Mouse (Mus musculus): ENCODE data around the gene Olfr222. TPM values are rescaled to one million over a fixed set of nuclear protein-coding genes. Genes with fewer than 3 reads are reported as not detected.

The Olfr222 gene
- polyA plus RNA-seq, 1 experiment from 2014 or later = not detected

DNA sequence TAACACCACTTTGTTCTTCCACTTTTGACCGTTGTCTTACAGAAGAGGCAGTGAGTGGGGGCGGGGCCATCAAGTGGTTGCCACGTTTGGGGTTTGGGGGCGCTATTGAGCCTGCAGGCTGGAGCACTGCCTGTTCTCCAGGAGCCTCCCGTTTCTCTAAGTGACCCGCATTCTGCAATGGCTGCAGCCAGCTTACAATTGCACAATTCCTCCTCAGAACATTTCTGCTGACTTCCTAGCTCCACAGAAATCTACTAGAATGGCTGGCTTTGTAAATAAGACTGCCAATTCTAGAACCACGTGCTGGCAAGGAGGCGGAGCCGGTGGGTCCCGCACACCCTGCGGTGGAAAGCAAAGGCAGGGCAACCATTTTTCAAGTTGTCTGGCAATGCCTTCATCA, 37.6 kb downstream of the Olfr222 start:
- Histone ChIP-seq H3K4me2 (replicated peaks) (no peak overlapping the region), H3K27ac (no peak overlapping the region), H3K36me3 (no peaks in the 10 kb centered on the region), H3K9ac (replicated peaks) (no peak overlapping the region), H3K4me1 (replicated peaks) (no peaks in the 10 kb centered on the region), H3K9me3 (no peaks in the 10 kb centered on the region), H3K4me3 (replicated peaks) (no peak overlapping the region), H3K27me3 (no peaks in the 10 kb centered on the region)
- WGBS = 46% methylated on average over 11 of the region's 11 CpGs
- ATAC-seq = no peak

DNA sequence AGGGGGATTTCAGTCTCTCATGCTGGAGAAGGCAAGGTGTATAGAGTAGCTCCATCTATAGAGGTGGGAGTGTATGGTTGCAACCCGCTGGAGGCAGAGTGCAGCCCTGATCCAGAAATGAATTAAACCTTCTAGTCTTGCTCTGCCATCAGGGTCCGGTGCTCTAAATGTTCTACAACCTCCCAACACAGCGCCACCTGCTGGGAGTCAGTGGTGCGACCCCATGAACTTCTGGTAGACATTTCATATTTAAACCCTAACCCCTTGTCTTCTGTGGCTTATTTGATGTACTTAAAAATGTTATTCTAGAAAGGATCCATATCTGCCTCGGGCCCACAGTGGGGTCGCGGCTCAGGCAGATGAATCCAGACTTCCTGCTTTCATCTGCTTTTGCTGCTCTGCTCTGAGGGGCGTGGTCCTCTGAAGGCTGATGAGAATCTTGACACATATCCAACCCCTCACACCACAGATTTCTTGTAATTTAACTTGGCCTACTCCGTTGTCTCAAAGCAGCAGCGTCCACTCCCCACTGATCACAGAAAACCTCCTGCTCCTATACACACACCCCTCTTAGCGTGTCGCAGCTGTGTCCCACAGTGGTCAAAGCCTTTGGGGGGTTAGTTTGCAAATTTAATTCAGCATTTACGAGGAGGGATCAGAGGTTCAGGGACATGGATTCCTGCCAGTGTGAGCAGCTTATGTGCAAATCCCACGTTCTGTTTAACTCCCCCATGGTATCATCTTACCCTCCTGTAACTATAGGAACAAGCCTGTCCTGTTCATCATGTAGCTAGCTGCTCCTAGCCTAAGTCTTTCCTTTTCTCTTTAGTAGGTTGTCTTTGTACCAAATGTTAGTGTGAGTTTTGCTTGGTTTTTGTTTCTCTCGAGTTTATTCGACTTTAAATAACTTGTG, 38.6 kb downstream of the Olfr222 start:
- Histone ChIP-seq H3K27ac (no peak overlapping the region), H3K9ac (replicated peaks) (no peak overlapping the region), H3K4me1 (replicated peaks) (no peaks in the 10 kb centered on the region), H3K4me2 (replicated peaks) (no peak overlapping the region), H3K4me3 (replicated peaks) (no peak overlapping the region), H3K27me3 (no peaks in the 10 kb centered on the region), H3K9me3 (no peaks in the 10 kb centered on the region), H3K36me3 (no peaks in the 10 kb centered on the region)
- no peak for ATAC-seq
- 71% methylated on average over 16 of the region's 16 CpGs for WGBS

DNA sequence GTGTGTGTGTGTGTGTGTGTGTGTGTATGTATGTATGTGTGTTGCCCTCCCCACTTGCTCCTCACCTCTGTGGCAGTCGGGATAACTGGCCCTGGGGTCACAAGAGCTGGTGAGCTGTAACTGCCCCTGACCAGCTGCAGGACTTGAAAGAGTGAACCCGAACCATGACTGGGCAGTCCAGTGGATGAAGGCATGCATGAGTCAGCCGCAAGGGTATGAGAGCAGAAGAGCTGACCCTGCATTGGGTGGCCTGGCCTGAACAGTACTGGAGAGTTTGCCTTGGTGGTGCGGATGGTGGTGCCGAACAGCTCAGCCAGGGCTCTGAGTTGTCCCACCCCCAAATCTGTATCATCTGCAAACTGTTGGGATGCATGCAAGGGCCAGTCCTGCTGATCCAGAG, 44.5 kb downstream of the Olfr222 start:
- Histone ChIP-seq H3K4me1 (replicated peaks) (0 out of 2 replicates have a peak, but pooled peaks cover 4% of the 10 kb centered on the region), H3K27ac (no peak overlapping the region), H3K9me3 (no peaks in the 10 kb centered on the region), H3K9ac (replicated peaks) (no peak overlapping the region), H3K27me3 (no peaks in the 10 kb centered on the region), H3K4me2 (replicated peaks) (no peak overlapping the region), H3K4me3 (replicated peaks) (no peak overlapping the region), H3K36me3 (no peaks in the 10 kb centered on the region)
- no peak for ATAC-seq
- 88% methylated on average over 5 of the region's 5 CpGs for WGBS

DNA sequence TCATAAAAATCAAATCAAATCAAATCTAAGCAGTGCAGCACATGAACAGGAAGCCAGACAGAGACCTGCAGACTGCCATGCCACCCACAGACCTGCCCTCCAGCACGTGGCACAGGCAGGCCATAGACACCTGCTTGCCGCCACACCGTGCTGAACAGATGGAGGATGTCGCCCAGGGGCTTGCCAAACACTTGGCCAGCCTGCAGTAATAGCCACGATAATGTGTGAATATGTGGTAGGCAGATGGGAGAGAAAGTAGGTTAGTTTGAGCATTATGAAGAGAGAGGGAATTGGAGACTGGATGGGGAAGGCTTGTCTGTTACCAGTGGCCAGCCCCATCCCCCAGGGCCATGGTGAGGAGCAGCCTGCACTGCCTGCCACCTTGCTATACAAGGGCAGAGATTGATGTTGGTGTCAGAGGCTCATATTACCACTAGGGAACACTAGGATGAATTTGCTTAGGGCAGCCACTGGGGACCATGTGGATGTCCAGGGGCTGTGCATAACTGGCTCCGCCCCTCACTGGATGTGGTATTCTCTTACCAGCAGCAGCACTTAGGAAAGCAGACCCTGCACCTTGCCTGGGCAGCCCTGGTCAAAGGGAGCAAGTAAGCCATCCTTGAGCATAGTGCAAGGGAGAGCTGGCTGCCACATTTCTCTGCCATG, 45.0 kb downstream of the Olfr222 start:
- H3K36me3 ChIP-seq = no peaks in the 10 kb centered on the region
- no peaks in the 10 kb centered on the region for H3K9me3 ChIP-seq
- H3K4me3 ChIP-seq (replicated peaks) = no peak overlapping the region
- H3K4me2 ChIP-seq (replicated peaks) = no peak overlapping the region
- no peak overlapping the region for H3K27ac ChIP-seq
- H3K9ac ChIP-seq (replicated peaks) = no peak overlapping the region
- H3K27me3 ChIP-seq = no peaks in the 10 kb centered on the region
- WGBS = 84% methylated on average over 6 of the region's 6 CpGs
- 0 out of 2 replicates have a peak, but pooled peaks cover 4% of the 10 kb centered on the region for H3K4me1 ChIP-seq (replicated peaks)
- ATAC-seq = no peak

DNA sequence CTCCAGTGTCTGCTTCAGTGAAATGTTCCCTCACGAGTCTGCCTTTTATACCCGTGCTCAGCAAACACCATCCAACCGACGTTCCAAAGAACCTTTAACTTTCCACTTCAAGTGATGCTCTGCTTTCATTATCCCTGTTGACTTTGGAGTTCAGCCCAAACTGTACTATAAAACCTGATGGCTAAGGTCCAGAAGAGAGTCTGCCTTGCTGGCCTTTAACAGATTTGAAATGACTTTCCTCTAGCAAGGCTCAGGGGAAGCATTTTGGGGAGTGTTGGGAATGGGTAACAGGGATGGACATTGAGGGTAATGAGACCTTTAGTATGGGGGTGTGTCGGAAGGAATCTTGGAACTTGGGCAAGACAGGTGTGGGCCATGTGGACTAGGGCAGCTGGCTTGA, 45.8 kb downstream of the Olfr222 start:
- 0 out of 2 replicates have a peak, but pooled peaks cover 4% of the 10 kb centered on the region for H3K4me1 ChIP-seq (replicated peaks)
- no peak overlapping the region for H3K4me3 ChIP-seq (replicated peaks)
- ATAC-seq = no peak
- no peaks in the 10 kb centered on the region for H3K27me3 ChIP-seq
- H3K4me2 ChIP-seq (replicated peaks) = no peak overlapping the region
- no peaks in the 10 kb centered on the region for H3K36me3 ChIP-seq
- no peak overlapping the region for H3K27ac ChIP-seq
- 89% methylated on average over 5 of the region's 5 CpGs for WGBS
- no peak overlapping the region for H3K9ac ChIP-seq (replicated peaks)
- H3K9me3 ChIP-seq = no peaks in the 10 kb centered on the region

DNA sequence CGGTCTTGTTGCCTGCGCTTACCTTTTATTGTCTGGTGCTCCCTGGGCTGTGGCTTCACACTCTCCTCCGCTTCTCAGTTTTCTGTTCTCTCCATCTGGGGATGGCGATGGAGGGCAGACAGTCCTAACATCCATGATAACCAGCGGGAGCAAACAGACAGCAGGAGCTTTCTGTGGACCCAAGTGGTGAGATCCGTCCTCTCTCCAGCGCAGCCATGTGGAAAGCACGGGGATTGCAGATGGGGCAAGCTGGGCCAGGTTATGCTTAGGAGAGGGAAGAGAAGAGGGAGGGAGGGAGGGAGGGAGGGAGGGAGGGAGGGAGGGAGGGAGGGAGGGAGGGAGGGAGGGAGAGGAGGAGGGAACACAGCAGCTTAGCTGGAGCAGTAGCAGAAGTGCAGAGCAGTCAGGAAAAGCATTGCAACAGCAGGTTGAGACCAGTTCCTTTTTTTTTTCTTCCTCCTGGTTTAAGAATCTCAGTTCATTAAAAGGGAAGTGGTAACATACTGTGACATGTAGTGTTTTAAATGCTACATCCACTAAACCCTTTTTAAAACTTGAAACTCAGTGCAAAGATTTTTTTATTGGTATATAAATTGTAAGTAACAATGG, 49.5 kb downstream of the Olfr222 start, which contains the start of gene Zkscan17:
TSS of gene Zkscan17 (minus strand) at position 280 of the 609 bp plus-strand sequence.
- no peak within 1 kb of the TSS for H3K4me3 ChIP-seq (replicated peaks)
- ATAC-seq = no peak
- no peaks in the 10 kb centered on the region for H3K27me3 ChIP-seq
- H3K9ac ChIP-seq (replicated peaks) = no peak within 1 kb of the TSS
- WGBS = 58% methylated on average over 8 of the region's 8 CpGs
- no peak within 1 kb of the TSS for H3K27ac ChIP-seq
- H3K4me1 ChIP-seq (replicated peaks) = 0 out of 2 replicates have a peak, but pooled peaks cover 4% of the 10 kb centered on the region
- H3K9me3 ChIP-seq = no peaks in the 10 kb centered on the region
- no peak within 1 kb of the TSS for H3K4me2 ChIP-seq (replicated peaks)
- H3K36me3 ChIP-seq = no peaks in the 10 kb centered on the region

DNA sequence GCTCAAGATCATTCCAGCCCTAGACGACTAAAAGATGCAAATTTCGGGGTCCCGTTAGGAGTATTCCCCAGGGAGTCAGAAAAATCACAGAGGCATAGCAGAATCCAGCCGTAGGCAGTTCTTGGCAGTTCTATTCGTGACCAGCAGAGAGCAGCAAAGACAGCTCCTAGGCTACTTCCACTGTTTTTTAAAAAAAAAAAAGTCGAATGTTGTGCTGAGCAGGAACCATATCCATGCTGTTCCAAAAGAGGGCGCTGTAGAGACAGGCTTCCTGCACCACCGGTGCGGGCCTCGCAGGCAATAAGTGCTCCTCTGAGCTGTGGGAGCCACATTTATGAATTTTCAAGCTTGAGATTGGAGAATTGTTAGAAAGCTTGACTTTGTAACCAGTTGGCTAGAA, 50.8 kb downstream of the Olfr222 start:
- Histone ChIP-seq H3K27ac (no peak overlapping the region), H3K36me3 (no peaks in the 10 kb centered on the region), H3K9me3 (no peaks in the 10 kb centered on the region), H3K4me2 (replicated peaks) (no peak overlapping the region), H3K9ac (replicated peaks) (no peak overlapping the region), H3K4me3 (replicated peaks) (no peak overlapping the region), H3K4me1 (replicated peaks) (no peaks in the 10 kb centered on the region), H3K27me3 (no peaks in the 10 kb centered on the region)
- whole genome bisulfite sequencing = 10% methylated on average over 10 of the region's 10 CpGs
- no peak for ATAC-seq

DNA sequence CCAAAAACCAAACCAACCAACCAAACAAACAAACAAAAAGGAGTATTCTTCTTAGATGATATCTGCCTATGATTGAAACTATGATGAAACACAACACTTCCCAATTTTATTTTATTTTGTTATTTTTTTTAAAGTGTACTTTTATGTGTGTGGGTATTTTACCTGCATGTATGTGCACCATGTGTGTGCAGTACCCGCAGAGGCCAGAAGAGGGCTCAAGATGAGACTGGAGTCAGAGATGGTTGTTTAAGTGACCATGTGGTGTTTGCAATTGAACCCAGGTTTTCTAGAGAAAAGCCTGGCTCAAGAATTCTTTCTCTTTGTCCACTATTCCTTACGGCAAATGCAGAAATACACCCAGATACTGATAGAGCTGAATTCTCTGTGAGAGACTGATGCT, 51.9 kb downstream of the Olfr222 start:
- no peak for ATAC-seq
- no peaks in the 10 kb centered on the region for H3K4me1 ChIP-seq (replicated peaks)
- H3K4me3 ChIP-seq (replicated peaks) = no peak overlapping the region
- H3K27ac ChIP-seq = no peak overlapping the region
- WGBS = 98% methylated on average over 2 of the region's 2 CpGs
- H3K4me2 ChIP-seq (replicated peaks) = no peak overlapping the region
- no peaks in the 10 kb centered on the region for H3K9me3 ChIP-seq
- no peaks in the 10 kb centered on the region for H3K27me3 ChIP-seq
- H3K9ac ChIP-seq (replicated peaks) = no peak overlapping the region
- H3K36me3 ChIP-seq = no peaks in the 10 kb centered on the region

Other genes starting within 250 kb of the Olfr222 start
- not detected in 2 replicates for gene Prss38, start 200.6 kb downstream of the Olfr222 start, polyA plus RNA-seq (2015; fragmentation: Nextera tagmentation; extraction: Ambion mirVana)
- gene Jmjd4, start 126.2 kb downstream of the Olfr222 start, polyA plus RNA-seq (2015; fragmentation: Nextera tagmentation; extraction: Ambion mirVana) = 14.3 TPM in 2 replicates
- gene Snap47, start 125.0 kb downstream of the Olfr222 start, polyA plus RNA-seq (2015; fragmentation: Nextera tagmentation; extraction: Ambion mirVana) = 352 and 380 TPM in 2 replicates
- gene Zfp867, start 103.8 kb downstream of the Olfr222 start, polyA plus RNA-seq (2015; fragmentation: Nextera tagmentation; extraction: Ambion mirVana) = 14.7 and 15.0 TPM in 2 replicates
- 17.6 and 18.2 TPM in 2 replicates for gene Zkscan17, start 49.5 kb downstream of the Olfr222 start, polyA plus RNA-seq (2015; fragmentation: Nextera tagmentation; extraction: Ambion mirVana)
- gene Nlrp3, start 34.7 kb downstream of the Olfr222 start, polyA plus RNA-seq (2015; fragmentation: Nextera tagmentation; extraction: Ambion mirVana) = 0.04 and 0.21 TPM in 2 replicates
- not detected in 2 replicates for gene Olfr223, start 17.1 kb upstream of the Olfr222 start, polyA plus RNA-seq (2015; fragmentation: Nextera tagmentation; extraction: Ambion mirVana)
- gene Mprip, start 85.1 kb upstream of the Olfr222 start, polyA plus RNA-seq (2015; fragmentation: Nextera tagmentation; extraction: Ambion mirVana) = 37.1 and 39.3 TPM in 2 replicates
- gene Pld6, start 211.4 kb upstream of the Olfr222 start, polyA plus RNA-seq (2015; fragmentation: Nextera tagmentation; extraction: Ambion mirVana) = 2.4 and 2.7 TPM in 2 replicates
- gene Flcn, start 233.8 kb upstream of the Olfr222 start, polyA plus RNA-seq (2015; fragmentation: Nextera tagmentation; extraction: Ambion mirVana) = 38.4 and 41.7 TPM in 2 replicates

Measured in midbrain, embryonic 13.5 days (tissue).